Mouse (Mus musculus): ENCODE data around the gene Swap70. TPM values are rescaled to one million over a fixed set of nuclear protein-coding genes. Genes with fewer than 3 reads are reported as not detected.

The Swap70 gene
- total RNA-seq, 2 experiments from 2014 or later = 16.0 to 20.4 TPM

GRCm38 (mm10) chr7:110272434-110272833 is 50.9 kb downstream of the Swap70 start:
- peak in 1 of 2 experiments; percentile 44 for DNase-seq

- peak; percentile 60 to 73 for DNase-seq
These were observed 56.3 kb downstream of the Swap70 start for GRCm38 (mm10) chr7:110277734-110278245.

- DNase-seq = no peak
These were observed 57.7 kb downstream of the Swap70 start for GRCm38 (mm10) chr7:110279183-110279582.

GRCm38 (mm10) chr7:110281435-110282256 is 60.1 kb downstream of the Swap70 start:
- DNase-seq = peak; percentile 32 to 49

GRCm38 (mm10) chr7:110282797-110283196 is 61.3 kb downstream of the Swap70 start:
- no peak for DNase-seq

- no peak for DNase-seq
These were observed 62.2 kb downstream of the Swap70 start for GRCm38 (mm10) chr7:110283484-110284275.

GRCm38 (mm10) chr7:110285076-110285848 is 63.8 kb downstream of the Swap70 start:
- DNase-seq = no peak

- no peak for DNase-seq
These were observed 64.3 kb downstream of the Swap70 start for GRCm38 (mm10) chr7:110285849-110286151.

- no peak for DNase-seq
These were observed 64.8 kb downstream of the Swap70 start for GRCm38 (mm10) chr7:110286198-110286732.

- peak; percentile 84 to 89 for DNase-seq
These were observed 65.4 kb downstream of the Swap70 start for GRCm38 (mm10) chr7:110286838-110287475.

- no peak for DNase-seq
These were observed 66.1 kb downstream of the Swap70 start for GRCm38 (mm10) chr7:110287476-110288071.

GRCm38 (mm10) chr7:110288191-110288604 is 66.7 kb downstream of the Swap70 start:
- DNase-seq = no peak

GRCm38 (mm10) chr7:110288731-110289191 is 67.2 kb downstream of the Swap70 start:
- DNase-seq = peak; percentile 50 to 74

- DNase-seq = no peak
These were observed 68.1 kb downstream of the Swap70 start for GRCm38 (mm10) chr7:110289647-110290046.

- DNase-seq = peak; percentile 66 to 72
These were observed 75.5 kb downstream of the Swap70 start for GRCm38 (mm10) chr7:110296889-110297603.

GRCm38 (mm10) chr7:110297611-110298010 is 76.1 kb downstream of the Swap70 start:
- peak; percentile 32 to 58 for DNase-seq

- no peak for DNase-seq
These were observed 76.6 kb downstream of the Swap70 start for GRCm38 (mm10) chr7:110298090-110298489.

GRCm38 (mm10) chr7:110298739-110299410 is 77.4 kb downstream of the Swap70 start:
- DNase-seq = no peak

- no peak for DNase-seq
These were observed 81.4 kb downstream of the Swap70 start for GRCm38 (mm10) chr7:110302886-110303285.

- no peak for DNase-seq
These were observed 84.0 kb downstream of the Swap70 start for GRCm38 (mm10) chr7:110305486-110305885.

Data from adrenal gland, postnatal 36 days (tissue).